Mouse (Mus musculus) hindbrain, embryonic 16.5 days (tissue): ENCODE measurements around the gene Aprt. TPM values are rescaled to one million over a fixed set of nuclear protein-coding genes. Genes with fewer than 3 reads are reported as not detected.

Experiments used
- ATAC-seq: fragments of 200-750 bp; cut with Nextera tagmentation; 2 replicates; pipeline ENCODE4 v1.8.0; 2017; ENCODE audit warnings: moderate TSS enrichment, moderate library complexity
- H3K27ac ChIP-seq: fragments of 300-500 bp; sonication (generic); 2 replicates; pipeline ENCODE4 v1.5.1; 2014; ENCODE audit warnings: low read depth, mild to moderate bottlenecking, control low read depth, low read length, moderate library complexity
- H3K27me3 ChIP-seq: fragments of 300-500 bp; sonication (generic); replicated peaks from 2 replicates; pipeline ENCODE4 v1.6.1; 2014; ENCODE audit warnings: low read length; ENCODE audit not compliant: control insufficient read depth, insufficient read depth
- H3K36me3 ChIP-seq: fragments of 300-500 bp; sonication (generic); 2 replicates; pipeline ENCODE4 v1.6.1; 2014; ENCODE audit warnings: mild to moderate bottlenecking, low read length, moderate library complexity, mixed read lengths; ENCODE audit not compliant: control insufficient read depth, insufficient read depth
- H3K4me1 ChIP-seq: fragments of 300-500 bp; sonication (generic); 2 replicates; pipeline ENCODE4 v1.6.1; 2014; ENCODE audit warnings: low read depth, low read length; ENCODE audit not compliant: control insufficient read depth, insufficient read depth
- H3K4me2 ChIP-seq: fragments of 300-500 bp; sonication (generic); 2 replicates; pipeline ENCODE4 v1.6.1; 2014; ENCODE audit warnings: mild to moderate bottlenecking, low read length, control low read depth, moderate library complexity
- H3K4me3 ChIP-seq: fragments of 300-500 bp; sonication (generic); 2 replicates; pipeline ENCODE4 v1.5.1; 2014; ENCODE audit warnings: mild to moderate bottlenecking, low read length, control low read depth, moderate library complexity
- H3K9ac ChIP-seq: fragments of 300-500 bp; sonication (generic); 2 replicates; pipeline ENCODE4 v1.6.1; 2014; ENCODE audit warnings: low read depth, mild to moderate bottlenecking, control low read depth, low read length, moderate library complexity
- H3K9me3 ChIP-seq: fragments of 300-500 bp; sonication (generic); 2 replicates; pipeline ENCODE4 v1.6.1; 2014; ENCODE audit warnings: mild to moderate bottlenecking, low read length, moderate library complexity; ENCODE audit not compliant: control insufficient read depth
- WGBS: fragments of 180-500 bp; shearing (Covaris S2); extraction: QIAGEN DNeasy Blood & Tissue Kit; methylation state at CpG from one replicate; pipeline ENCODE4 v1.1.7; 2014; 5-methylcytosine and 5-hydroxymethylcytosine counted together
- polyA plus RNA-seq: library from polyadenylated mRNA; unstranded; fragments of >200 nt; fragmentation: Nextera tagmentation; extraction: Ambion mirVana; gene quantifications from 2 replicates; pipeline ENCODE4 v1.2.1, GENCODE M21; 2015

Aprt gene
- polyA plus RNA-seq, 1 experiment from 2014 or later = 203 TPM

- H3K9me3 ChIP-seq = no peaks in the 10 kb centered on the region
- 74% methylated on average over 9 of the region's 9 CpGs for WGBS
- no peak overlapping the region for H3K4me2 ChIP-seq
- H3K9ac ChIP-seq = no peak overlapping the region
- peaks cover 12% of the 10 kb centered on the region for H3K4me1 ChIP-seq
- no peak overlapping the region for H3K27ac ChIP-seq
- H3K4me3 ChIP-seq = no peak overlapping the region
- H3K36me3 ChIP-seq = 0 out of 2 replicates have a peak, but pooled peaks cover 2% of the 10 kb centered on the region
- no peaks in the 10 kb centered on the region for H3K27me3 ChIP-seq
- ATAC-seq = no peak
These were observed 39.6 kb upstream of the Aprt start for GRCm38 (mm10) chr8:122616181-122616905.

GRCm38 (mm10) chr8:122611295-122612133, 34.8 kb upstream of the Aprt start, which contains the start of the genes Galns and Trappc2l:
Galns (minus strand) TSS chr8:122611463.
Trappc2l (plus strand) TSS chr8:122611640.
- 0% methylated on average over 42 of the region's 57 CpGs for WGBS
- Histone ChIP-seq H3K9ac (peak within 1 kb of the TSS; percentile 84), H3K27ac (peak within 1 kb of the TSS; percentile 77), H3K9me3 (no peaks in the 10 kb centered on the region), H3K27me3 (no peaks in the 10 kb centered on the region), H3K4me2 (peak within 1 kb of the TSS; percentile 79), H3K36me3 (0 out of 2 replicates have a peak, but pooled peaks cover 2% of the 10 kb centered on the region), H3K4me1 (peaks cover 16% of the 10 kb centered on the region), H3K4me3 (peak within 1 kb of the TSS; percentile 80)
- ATAC-seq = peak; percentile 98

GRCm38 (mm10) chr8:122610612-122611277, 34.0 kb upstream of the Aprt start:
- peak overlapping the region; percentile 80 for H3K9ac ChIP-seq
- H3K4me1 ChIP-seq = peaks cover 16% of the 10 kb centered on the region
- peak overlapping the region; percentile 80 for H3K4me3 ChIP-seq
- no peak for ATAC-seq
- no peaks in the 10 kb centered on the region for H3K9me3 ChIP-seq
- peak overlapping the region; percentile 77 for H3K27ac ChIP-seq
- peak overlapping the region; percentile 79 for H3K4me2 ChIP-seq
- H3K27me3 ChIP-seq = no peaks in the 10 kb centered on the region
- 0 out of 2 replicates have a peak, but pooled peaks cover 2% of the 10 kb centered on the region for H3K36me3 ChIP-seq
- under 1% methylated on average over 20 of the region's 20 CpGs for WGBS

GRCm38 (mm10) chr8:122610209-122610608, 33.5 kb upstream of the Aprt start:
- Histone ChIP-seq H3K9me3 (no peaks in the 10 kb centered on the region), H3K9ac (0 out of 2 replicates have a peak overlapping the region, but pooled peaks have one; percentile 22)

DNA sequence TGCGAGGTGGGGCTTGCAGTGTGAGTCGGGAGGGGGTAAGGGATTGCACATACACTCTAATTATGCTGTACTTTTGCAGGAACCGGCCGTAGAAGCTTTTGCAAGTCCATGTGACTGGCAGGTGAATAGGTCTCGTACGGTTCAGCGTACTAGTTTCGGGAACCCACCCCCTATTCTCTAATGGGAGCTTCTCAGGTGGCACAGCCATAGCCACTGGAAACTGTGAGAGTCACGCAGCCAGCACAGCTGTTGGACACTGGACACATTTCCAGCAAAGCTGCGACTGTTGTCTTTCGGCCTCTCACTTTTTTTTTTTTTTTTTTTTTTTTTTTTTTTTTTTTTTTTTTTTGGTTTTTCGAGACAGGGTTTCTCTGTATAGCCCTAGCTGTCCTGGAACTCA, 30.1 kb upstream of the Aprt start:
- Histone ChIP-seq H3K9me3 (no peaks in the 10 kb centered on the region), H3K9ac (no peak overlapping the region), H3K4me2 (no peak overlapping the region), H3K4me1 (peaks cover 8% of the 10 kb centered on the region), H3K4me3 (no peak overlapping the region), H3K27me3 (no peaks in the 10 kb centered on the region), H3K27ac (no peak overlapping the region), H3K36me3 (no peaks in the 10 kb centered on the region)
- ATAC-seq = no peak
- 87% methylated on average over 11 of the region's 12 CpGs for WGBS

More at GRCm38 (mm10) chr8:122610209-122610608, 33.5 kb upstream of the Aprt start:
- Histone ChIP-seq H3K4me3 (peak overlapping the region; percentile 80; the same call in 1 of the 2 replicates), H3K27me3 (no peaks in the 10 kb centered on the region), H3K4me2 (peak overlapping the region; percentile 79), H3K4me1 (peaks cover 16% of the 10 kb centered on the region), H3K27ac (0 out of 2 replicates have a peak overlapping the region, but pooled peaks have one; percentile 3), H3K36me3 (no peaks in the 10 kb centered on the region)
- ATAC-seq = no peak
- 58% methylated on average over 4 of the region's 4 CpGs for WGBS

GRCm38 (mm10) chr8:122605367-122605766, 28.7 kb upstream of the Aprt start:
- H3K4me3 ChIP-seq = no peak overlapping the region
- 79% methylated on average over 4 of the region's 4 CpGs for WGBS
- no peak overlapping the region for H3K27ac ChIP-seq
- peaks cover 2% of the 10 kb centered on the region; the same call in 1 of the 2 replicates for H3K4me1 ChIP-seq
- no peaks in the 10 kb centered on the region for H3K27me3 ChIP-seq
- H3K9me3 ChIP-seq = no peaks in the 10 kb centered on the region
- H3K36me3 ChIP-seq = no peaks in the 10 kb centered on the region
- H3K9ac ChIP-seq = no peak overlapping the region
- no peak for ATAC-seq
- H3K4me2 ChIP-seq = no peak overlapping the region

DNA sequence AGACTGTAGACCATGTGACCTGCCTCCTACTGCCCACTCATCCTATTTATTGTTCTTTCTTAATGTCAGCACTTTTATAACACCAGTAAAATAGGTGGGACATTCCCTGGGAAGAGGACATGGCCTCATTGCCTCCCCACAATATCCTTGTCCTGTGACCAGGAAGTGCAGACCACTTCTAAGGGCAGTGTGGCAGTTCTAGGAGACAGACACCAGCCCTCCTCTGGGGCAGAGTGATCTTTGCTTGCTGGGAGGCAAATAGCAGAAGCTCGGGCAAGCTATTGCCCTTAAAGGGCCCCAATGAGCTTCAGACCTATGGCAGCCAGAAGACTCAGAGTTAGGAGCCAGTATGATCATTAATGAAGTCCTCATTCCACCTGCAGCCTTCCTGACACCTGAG, 27.9 kb upstream of the Aprt start:
- H3K4me2 ChIP-seq = no peak overlapping the region
- no peaks in the 10 kb centered on the region for H3K9me3 ChIP-seq
- H3K36me3 ChIP-seq = no peaks in the 10 kb centered on the region
- H3K4me1 ChIP-seq = no peaks in the 10 kb centered on the region
- no peak overlapping the region for H3K9ac ChIP-seq
- 76% methylated on average over 1 of the region's 1 CpGs for WGBS
- ATAC-seq = no peak
- H3K4me3 ChIP-seq = no peak overlapping the region
- no peak overlapping the region for H3K27ac ChIP-seq
- no peaks in the 10 kb centered on the region for H3K27me3 ChIP-seq

DNA sequence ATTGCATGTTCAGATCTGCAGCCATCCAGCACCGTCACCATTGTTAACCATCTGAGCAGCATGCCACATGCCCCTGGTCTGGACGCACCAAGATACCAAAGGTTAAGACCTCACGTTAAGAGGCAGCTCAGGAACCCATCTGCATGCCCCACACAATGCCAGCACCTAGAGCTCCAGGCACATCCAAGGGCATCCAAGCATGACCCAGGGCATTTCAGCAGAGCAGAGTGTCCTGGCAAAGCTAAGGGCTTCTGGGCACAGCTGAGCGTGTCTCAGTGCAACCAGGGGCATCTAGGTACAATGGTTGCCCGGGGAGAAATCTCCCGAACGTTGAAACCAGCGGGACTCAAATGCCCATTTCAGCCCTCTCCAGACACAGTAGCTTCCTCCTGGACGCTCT, 24.0 kb upstream of the Aprt start:
- no peak for ATAC-seq
- H3K36me3 ChIP-seq = no peaks in the 10 kb centered on the region
- H3K4me2 ChIP-seq = no peak overlapping the region
- 90% methylated on average over 9 of the region's 9 CpGs for WGBS
- no peaks in the 10 kb centered on the region for H3K4me1 ChIP-seq
- H3K9ac ChIP-seq = no peak overlapping the region
- H3K27ac ChIP-seq = no peak overlapping the region
- no peaks in the 10 kb centered on the region for H3K9me3 ChIP-seq
- H3K4me3 ChIP-seq = no peak overlapping the region
- H3K27me3 ChIP-seq = no peaks in the 10 kb centered on the region
